Mouse (Mus musculus) E14TG2a.4 (cell line): ENCODE measurements around the gene Piwil1.
"Not testable (repeated sequence)": the region's sequence is repeated elsewhere in the genome, so short reads cannot be mapped to it uniquely, and the experiment has no call there.

Experiments used
- CTCF ChIP-seq: conservative IDR thresholded peaks from 2 replicates; pipeline ENCODE4 v1.5.1; 2014; ENCODE audit warnings: low read length
- NANOG ChIP-seq: IDR thresholded peaks from 2 replicates; pipeline ENCODE4 v1.6.1; 2014; ENCODE audit warnings: borderline replicate concordance, low read length, mixed read lengths
- POU5F1 ChIP-seq: IDR thresholded peaks from 2 replicates; pipeline ENCODE4 v1.6.1; 2014; ENCODE audit warnings: low read length, borderline replicate concordance

GRCm38 (mm10) chr5:128720461-128720860 lies 18.1 kb downstream of the Piwil1 start:
- not testable (repeated sequence) for TF ChIP-seq CTCF, NANOG, POU5F1
